Mouse (Mus musculus): Measurements from ENCODE around the gene Rnf32. TPM values are rescaled to one million over a fixed set of nuclear protein-coding genes. Genes with fewer than 3 reads are reported as not detected.

The Rnf32 gene
- polyA plus RNA-seq (2014; fragmentation: Nextera tagmentation; extraction: Ambion mirVana) = 18.7 and 19.8 TPM in 2 replicates

DNA sequence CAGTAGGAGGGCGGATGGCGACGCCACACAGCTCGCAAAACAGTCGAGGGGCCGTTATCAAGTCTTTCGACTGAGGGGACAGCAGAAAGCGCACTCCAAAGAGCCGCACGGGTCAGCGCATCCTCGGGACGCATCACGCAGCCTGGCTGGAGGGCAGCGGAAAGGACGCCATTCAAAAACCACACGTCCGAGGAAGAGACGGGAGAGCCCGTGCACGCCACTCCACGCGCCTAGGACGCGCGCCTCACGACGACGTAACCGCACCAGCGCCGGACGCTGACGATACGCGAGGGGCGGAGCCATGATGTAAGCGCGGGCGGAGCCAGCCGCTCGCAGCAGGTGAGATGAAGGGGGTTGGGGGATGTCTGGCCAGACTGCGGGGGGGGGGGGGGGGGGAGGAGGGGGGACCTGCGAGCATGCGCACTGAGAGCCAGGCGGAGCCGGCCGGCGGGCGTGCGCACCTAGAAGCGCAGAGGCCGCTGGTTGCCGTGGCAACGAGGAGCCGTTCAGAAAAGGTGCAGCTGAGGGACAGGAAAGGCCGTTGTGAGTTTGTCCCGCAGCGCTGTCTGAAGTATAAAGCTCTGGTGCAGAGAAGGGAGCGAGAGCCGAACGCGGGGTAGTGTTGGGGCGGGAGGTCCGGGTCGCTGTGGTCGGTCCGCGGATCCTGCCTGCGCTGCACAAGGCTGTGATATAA is at the start of gene Rnf32:
Rnf32 (plus strand) TSS at position 423 of the 694 bp plus-strand sequence.
- WGBS = under 1% methylated on average over 66 of the region's 70 CpGs
- H3K27me3 ChIP-seq (ENCODE audit: control insufficient read depth, insufficient read depth, low read length) = no peaks in the 10 kb centered on the region
- DNase-seq (ENCODE audit: low spot score) = peak; percentile 96
- H3K4me3 ChIP-seq (replicated peaks; ENCODE audit: low read length) = peak within 1 kb of the TSS; percentile 53
- no peaks in the 10 kb centered on the region for H3K9me3 ChIP-seq (ENCODE audit: control insufficient read depth, low read length)
- H3K4me1 ChIP-seq (replicated peaks; ENCODE audit: control insufficient read depth, insufficient read depth, low read length) = peaks cover 6% of the 10 kb centered on the region; the same call in 1 of the 2 replicates
- H3K9ac ChIP-seq = peak within 1 kb of the TSS; percentile 87
- peak within 1 kb of the TSS; percentile 90 for H3K27ac ChIP-seq
- peak within 1 kb of the TSS; percentile 84 for H3K4me2 ChIP-seq (replicated peaks)
- no peaks in the 10 kb centered on the region for H3K36me3 ChIP-seq (replicated peaks; ENCODE audit: control insufficient read depth, insufficient read depth)
- peak; percentile 98 for ATAC-seq (ENCODE audit: low FRiP score)

DNA sequence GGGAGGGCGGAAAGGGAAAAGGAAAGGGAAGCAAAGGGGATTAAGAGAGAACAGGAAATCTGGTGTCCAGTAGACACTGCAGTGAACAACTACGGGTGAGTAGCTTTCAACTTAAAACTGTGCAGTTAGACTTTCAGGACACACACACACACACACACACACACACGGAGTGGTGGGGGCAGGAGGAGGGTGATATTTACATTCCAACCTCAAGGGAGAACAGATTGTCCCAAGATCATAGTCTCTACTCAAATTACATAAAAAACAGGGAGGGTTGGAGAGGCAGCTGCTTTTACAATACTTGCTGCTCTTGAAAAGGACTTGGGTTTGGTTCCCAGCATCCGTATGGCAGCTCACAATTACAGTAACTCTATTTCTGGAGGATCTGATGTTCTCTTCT is 45.6 kb upstream of the Rnf32 start:
- no peaks in the 10 kb centered on the region for H3K27me3 ChIP-seq (ENCODE audit: control insufficient read depth, insufficient read depth, low read length)
- ATAC-seq (ENCODE audit: low FRiP score) (no peak), DNase-seq (ENCODE audit: low spot score) (no peak)
- 75% methylated on average over 4 of the region's 4 CpGs for WGBS
- H3K4me2 ChIP-seq (replicated peaks) = no peak overlapping the region
- H3K4me1 ChIP-seq (replicated peaks; ENCODE audit: control insufficient read depth, insufficient read depth, low read length) = no peaks in the 10 kb centered on the region
- no peak overlapping the region for H3K4me3 ChIP-seq (replicated peaks; ENCODE audit: low read length)
- H3K27ac ChIP-seq = no peak overlapping the region
- no peaks in the 10 kb centered on the region for H3K36me3 ChIP-seq (replicated peaks; ENCODE audit: control insufficient read depth, insufficient read depth)
- no peaks in the 10 kb centered on the region for H3K9me3 ChIP-seq (ENCODE audit: control insufficient read depth, low read length)
- no peak overlapping the region for H3K9ac ChIP-seq

DNA sequence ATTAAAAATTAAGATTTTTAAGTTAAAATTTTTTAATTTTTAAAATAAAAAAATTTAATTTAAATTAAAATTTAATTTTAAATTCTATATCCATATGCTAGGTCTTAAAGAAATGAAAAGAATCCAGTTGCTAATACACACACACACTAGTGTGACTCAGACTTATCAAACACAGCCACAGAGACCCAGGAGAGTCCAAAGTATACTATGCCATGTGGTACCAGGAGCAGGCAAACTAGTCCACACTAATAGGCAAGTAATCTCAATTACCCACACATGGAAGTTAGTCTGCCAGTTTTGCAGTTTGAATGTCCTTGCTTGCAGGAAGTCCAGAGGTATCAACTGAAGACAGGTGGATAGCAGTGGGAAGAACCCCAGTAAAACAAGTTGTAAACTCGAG is 35.9 kb upstream of the Rnf32 start:
- H3K9ac ChIP-seq = no peak overlapping the region
- 44% methylated on average over 1 of the region's 1 CpGs for WGBS
- no peaks in the 10 kb centered on the region for H3K36me3 ChIP-seq (replicated peaks; ENCODE audit: control insufficient read depth, insufficient read depth)
- ATAC-seq (ENCODE audit: low FRiP score) (no peak), DNase-seq (ENCODE audit: low spot score) (no peak)
- no peaks in the 10 kb centered on the region for H3K27me3 ChIP-seq (ENCODE audit: control insufficient read depth, insufficient read depth, low read length)
- H3K4me3 ChIP-seq (replicated peaks; ENCODE audit: low read length) = no peak overlapping the region
- H3K4me2 ChIP-seq (replicated peaks) = no peak overlapping the region
- H3K9me3 ChIP-seq (ENCODE audit: control insufficient read depth, low read length) = no peaks in the 10 kb centered on the region
- no peak overlapping the region for H3K27ac ChIP-seq
- no peaks in the 10 kb centered on the region for H3K4me1 ChIP-seq (replicated peaks; ENCODE audit: control insufficient read depth, insufficient read depth, low read length)

DNA sequence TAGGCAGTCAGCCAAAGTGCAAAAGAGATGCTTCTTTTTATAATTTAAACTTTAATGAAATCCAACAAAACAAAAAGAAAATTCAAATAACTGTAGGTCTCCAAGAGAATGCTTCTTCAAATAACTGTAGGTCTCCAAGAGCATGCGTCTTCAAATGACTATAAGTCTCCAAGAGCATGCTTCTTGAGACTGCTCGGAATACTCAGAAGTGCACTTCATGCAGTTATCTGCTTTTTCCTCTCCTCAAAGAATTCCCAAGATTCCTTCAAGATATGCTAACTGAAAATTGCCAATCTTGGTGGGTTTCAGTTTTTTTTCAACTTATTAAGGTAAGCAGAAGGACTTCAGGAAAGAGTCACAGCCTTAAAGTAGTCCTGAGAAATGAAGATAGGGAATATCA is 28.8 kb upstream of the Rnf32 start:
- Histone ChIP-seq H3K27me3 (ENCODE audit: control insufficient read depth, insufficient read depth, low read length) (no peaks in the 10 kb centered on the region), H3K36me3 (replicated peaks; ENCODE audit: control insufficient read depth, insufficient read depth) (no peaks in the 10 kb centered on the region), H3K9ac (no peak overlapping the region), H3K4me3 (replicated peaks; ENCODE audit: low read length) (no peak overlapping the region), H3K9me3 (ENCODE audit: control insufficient read depth, low read length) (no peaks in the 10 kb centered on the region), H3K4me2 (replicated peaks) (no peak overlapping the region), H3K4me1 (replicated peaks; ENCODE audit: control insufficient read depth, insufficient read depth, low read length) (no peaks in the 10 kb centered on the region), H3K27ac (no peak overlapping the region)
- ATAC-seq (ENCODE audit: low FRiP score) = no peak
- WGBS = 93% methylated on average over 2 of the region's 2 CpGs
- DNase-seq (ENCODE audit: low spot score) = no peak

DNA sequence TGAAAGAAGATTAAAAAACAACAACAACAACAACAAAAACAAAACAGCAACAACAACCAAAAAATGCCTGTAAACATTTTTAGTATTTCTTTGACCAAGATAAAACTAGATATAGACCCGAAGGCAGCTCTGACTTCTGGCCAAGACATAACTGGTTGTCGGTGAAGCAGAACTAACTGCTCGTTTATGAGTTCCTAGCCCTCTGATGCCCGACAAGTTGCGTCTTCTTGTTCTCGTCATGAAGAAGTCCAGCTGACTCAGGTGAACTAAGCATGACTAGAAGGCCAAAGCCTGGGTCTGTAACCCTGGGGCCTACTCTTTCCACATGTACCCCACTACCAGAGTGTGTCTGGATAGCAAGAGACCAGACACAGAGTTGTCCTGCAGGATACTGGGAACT is 25.6 kb upstream of the Rnf32 start:
- Histone ChIP-seq H3K27ac (no peak overlapping the region), H3K9ac (no peak overlapping the region), H3K4me2 (replicated peaks) (no peak overlapping the region), H3K4me3 (replicated peaks; ENCODE audit: low read length) (no peak overlapping the region), H3K4me1 (replicated peaks; ENCODE audit: control insufficient read depth, insufficient read depth, low read length) (no peaks in the 10 kb centered on the region), H3K27me3 (ENCODE audit: control insufficient read depth, insufficient read depth, low read length) (no peaks in the 10 kb centered on the region), H3K36me3 (replicated peaks; ENCODE audit: control insufficient read depth, insufficient read depth) (no peaks in the 10 kb centered on the region), H3K9me3 (ENCODE audit: control insufficient read depth, low read length) (no peaks in the 10 kb centered on the region)
- WGBS = 71% methylated on average over 6 of the region's 6 CpGs
- ATAC-seq (ENCODE audit: low FRiP score) (no peak), DNase-seq (ENCODE audit: low spot score) (no peak)

DNA sequence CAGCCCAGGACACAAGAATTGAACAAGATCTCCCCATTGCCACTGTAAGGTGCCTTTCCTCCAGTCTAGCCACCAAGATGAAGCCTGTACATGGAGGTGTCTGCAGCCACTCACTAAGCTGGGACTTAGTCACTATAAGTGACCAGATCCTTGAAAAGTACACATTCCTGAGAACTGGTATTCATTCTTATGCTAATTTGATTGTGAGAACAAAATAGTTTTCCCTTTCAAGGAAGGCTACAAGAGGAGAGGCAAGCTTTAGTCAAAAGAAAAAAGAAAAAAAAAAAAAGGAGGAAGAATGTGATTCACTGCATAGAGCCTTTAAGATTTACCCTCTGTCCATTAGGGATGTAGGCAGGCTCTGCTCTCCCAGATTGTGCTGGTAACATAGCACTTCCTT is 24.6 kb upstream of the Rnf32 start:
- no peak overlapping the region for H3K27ac ChIP-seq
- no peak for ATAC-seq (ENCODE audit: low FRiP score)
- DNase-seq (ENCODE audit: low spot score) = no peak

DNA sequence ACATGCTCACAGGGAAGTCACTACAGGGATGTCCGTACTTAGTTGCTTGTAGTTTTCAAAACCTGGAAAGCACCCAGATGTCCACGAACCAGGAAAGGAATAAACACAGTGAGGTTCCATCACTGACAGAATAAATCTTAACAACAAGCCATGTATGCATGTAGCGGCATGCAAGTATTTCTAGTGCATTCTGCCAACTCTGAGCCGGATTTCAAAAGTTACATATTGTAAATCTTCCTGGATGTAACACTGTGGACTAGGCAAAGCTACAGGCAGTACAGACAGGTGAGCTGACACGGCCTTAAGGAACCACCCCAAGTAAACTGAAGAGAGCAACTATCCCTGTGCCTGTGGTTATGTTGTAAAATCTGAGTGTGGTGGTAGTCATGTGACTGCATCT is 9.0 kb upstream of the Rnf32 start:
- Histone ChIP-seq H3K9ac (no peak overlapping the region), H3K36me3 (replicated peaks; ENCODE audit: control insufficient read depth, insufficient read depth) (no peaks in the 10 kb centered on the region), H3K4me1 (replicated peaks; ENCODE audit: control insufficient read depth, insufficient read depth, low read length) (no peaks in the 10 kb centered on the region), H3K4me3 (replicated peaks; ENCODE audit: low read length) (no peak overlapping the region), H3K9me3 (ENCODE audit: control insufficient read depth, low read length) (no peaks in the 10 kb centered on the region), H3K4me2 (replicated peaks) (no peak overlapping the region), H3K27ac (no peak overlapping the region), H3K27me3 (ENCODE audit: control insufficient read depth, insufficient read depth, low read length) (no peaks in the 10 kb centered on the region)
- ATAC-seq (ENCODE audit: low FRiP score) = no peak
- WGBS = 91% methylated on average over 5 of the region's 5 CpGs
- DNase-seq (ENCODE audit: low spot score) = no peak

More for the DNA sequence above, 24.6 kb upstream of the Rnf32 start:
- H3K9ac ChIP-seq = no peak overlapping the region
- H3K4me1 ChIP-seq (replicated peaks; ENCODE audit: control insufficient read depth, insufficient read depth, low read length) = no peaks in the 10 kb centered on the region
- no peaks in the 10 kb centered on the region for H3K36me3 ChIP-seq (replicated peaks; ENCODE audit: control insufficient read depth, insufficient read depth)
- no peaks in the 10 kb centered on the region for H3K27me3 ChIP-seq (ENCODE audit: control insufficient read depth, insufficient read depth, low read length)
- no peaks in the 10 kb centered on the region for H3K9me3 ChIP-seq (ENCODE audit: control insufficient read depth, low read length)
- H3K4me3 ChIP-seq (replicated peaks; ENCODE audit: low read length) = no peak overlapping the region
- no peak overlapping the region for H3K4me2 ChIP-seq (replicated peaks)

DNA sequence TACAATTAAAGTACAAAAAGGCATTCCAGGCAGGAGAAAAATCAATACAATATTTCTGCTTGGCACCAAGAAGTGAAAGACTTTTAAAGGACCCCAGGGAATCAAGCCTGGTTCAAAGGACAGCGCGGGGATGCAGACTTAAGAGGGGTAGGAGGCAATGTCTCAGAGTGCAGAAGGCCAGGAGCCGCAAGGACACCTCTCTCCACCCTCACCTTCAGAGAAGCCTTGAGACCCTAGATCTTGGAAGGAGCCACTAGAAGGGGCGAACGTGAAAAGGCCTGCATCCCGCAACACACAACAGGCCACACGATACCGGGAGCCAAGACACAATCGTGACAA is 592 bp upstream of the Rnf32 start:
- ATAC-seq (ENCODE audit: low FRiP score) (no peak), DNase-seq (ENCODE audit: low spot score) (peak; percentile 25)
- peak overlapping the region; percentile 53 for H3K4me3 ChIP-seq (replicated peaks; ENCODE audit: low read length)
- H3K4me1 ChIP-seq (replicated peaks; ENCODE audit: control insufficient read depth, insufficient read depth, low read length) = peaks cover 6% of the 10 kb centered on the region; the same call in 1 of the 2 replicates
- H3K4me2 ChIP-seq (replicated peaks) = peak overlapping the region; percentile 84
- H3K9me3 ChIP-seq (ENCODE audit: control insufficient read depth, low read length) = no peaks in the 10 kb centered on the region
- WGBS = 1% methylated on average over 9 of the region's 9 CpGs
- no peaks in the 10 kb centered on the region for H3K27me3 ChIP-seq (ENCODE audit: control insufficient read depth, insufficient read depth, low read length)
- peak overlapping the region; percentile 87 for H3K9ac ChIP-seq
- no peaks in the 10 kb centered on the region for H3K36me3 ChIP-seq (replicated peaks; ENCODE audit: control insufficient read depth, insufficient read depth)
- peak overlapping the region; percentile 90 for H3K27ac ChIP-seq

DNA sequence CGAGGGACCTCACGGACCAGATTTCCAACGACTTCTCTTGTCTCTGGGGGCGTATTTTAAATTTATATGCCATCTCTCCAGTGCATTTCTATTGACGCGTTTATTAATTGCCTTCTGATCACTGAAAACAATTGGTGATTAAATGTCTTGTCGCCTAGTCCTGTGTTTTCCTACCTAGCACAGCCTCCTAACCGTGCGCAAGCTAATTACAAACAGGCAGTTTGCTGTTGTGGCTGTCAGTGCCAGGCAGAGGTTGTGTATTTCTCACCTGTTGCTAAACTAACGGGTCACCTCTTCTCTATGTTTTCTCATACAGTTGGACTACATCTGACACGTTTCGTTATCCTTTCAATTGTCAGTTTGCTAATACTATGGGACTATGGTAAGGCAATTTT is 469 bp downstream of the Rnf32 start:
- Histone ChIP-seq H3K36me3 (replicated peaks; ENCODE audit: control insufficient read depth, insufficient read depth) (no peaks in the 10 kb centered on the region), H3K4me1 (replicated peaks; ENCODE audit: control insufficient read depth, insufficient read depth, low read length) (peaks cover 6% of the 10 kb centered on the region; the same call in 1 of the 2 replicates), H3K27me3 (ENCODE audit: control insufficient read depth, insufficient read depth, low read length) (no peaks in the 10 kb centered on the region), H3K4me2 (replicated peaks) (peak overlapping the region; percentile 84), H3K4me3 (replicated peaks; ENCODE audit: low read length) (peak overlapping the region; percentile 53), H3K9ac (peak overlapping the region; percentile 60), H3K27ac (peak overlapping the region; percentile 70), H3K9me3 (ENCODE audit: control insufficient read depth, low read length) (no peaks in the 10 kb centered on the region)
- ATAC-seq (ENCODE audit: low FRiP score) = peak; percentile 37; the same call in 1 of the 2 replicates
- DNase-seq (ENCODE audit: low spot score) = no peak
- 7% methylated on average over 12 of the region's 12 CpGs for WGBS

DNA sequence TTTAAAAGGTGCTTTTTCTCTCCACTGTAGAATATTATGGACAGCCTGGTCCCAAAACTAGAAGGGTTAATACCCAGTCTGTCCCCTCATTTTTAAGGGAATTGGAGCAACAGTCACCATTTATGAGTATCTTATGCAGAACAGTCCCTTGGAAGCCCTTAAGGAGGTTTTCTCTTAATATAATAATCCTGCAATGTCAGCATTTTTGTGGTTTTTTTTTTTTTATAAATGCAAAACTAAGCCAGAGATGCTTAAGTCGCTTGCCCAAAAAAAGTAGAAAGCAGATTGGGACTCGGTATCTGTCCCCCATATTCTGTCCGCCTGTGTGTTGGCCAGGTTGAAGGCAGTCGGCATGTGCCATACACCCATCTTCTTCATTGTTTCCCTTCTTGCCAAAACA is 1.4 kb downstream of the Rnf32 start:
- ATAC-seq (ENCODE audit: low FRiP score) (no peak), DNase-seq (ENCODE audit: low spot score) (no peak)
- Histone ChIP-seq H3K9me3 (ENCODE audit: control insufficient read depth, low read length) (no peaks in the 10 kb centered on the region), H3K9ac (no peak overlapping the region), H3K4me3 (replicated peaks; ENCODE audit: low read length) (no peak overlapping the region), H3K4me2 (replicated peaks) (no peak overlapping the region), H3K36me3 (replicated peaks; ENCODE audit: control insufficient read depth, insufficient read depth) (no peaks in the 10 kb centered on the region), H3K27me3 (ENCODE audit: control insufficient read depth, insufficient read depth, low read length) (no peaks in the 10 kb centered on the region), H3K27ac (no peak overlapping the region), H3K4me1 (replicated peaks; ENCODE audit: control insufficient read depth, insufficient read depth, low read length) (peaks cover 6% of the 10 kb centered on the region; the same call in 1 of the 2 replicates)
- WGBS = 94% methylated on average over 4 of the region's 4 CpGs

Measured in hindbrain, embryonic 14.5 days (tissue).